Mouse (Mus musculus): ENCODE measurements around the gene Ankrd39. TPM values are rescaled to one million over a fixed set of nuclear protein-coding genes. Genes with fewer than 3 reads are reported as not detected.
"Not testable (repeated sequence)": the region's sequence is repeated elsewhere in the genome, so short reads cannot be mapped to it uniquely, and the experiment has no call there.

The Ankrd39 gene
- total RNA-seq, 2 experiments from 2014 or later: 16.0 to 18.5 TPM

DNA sequence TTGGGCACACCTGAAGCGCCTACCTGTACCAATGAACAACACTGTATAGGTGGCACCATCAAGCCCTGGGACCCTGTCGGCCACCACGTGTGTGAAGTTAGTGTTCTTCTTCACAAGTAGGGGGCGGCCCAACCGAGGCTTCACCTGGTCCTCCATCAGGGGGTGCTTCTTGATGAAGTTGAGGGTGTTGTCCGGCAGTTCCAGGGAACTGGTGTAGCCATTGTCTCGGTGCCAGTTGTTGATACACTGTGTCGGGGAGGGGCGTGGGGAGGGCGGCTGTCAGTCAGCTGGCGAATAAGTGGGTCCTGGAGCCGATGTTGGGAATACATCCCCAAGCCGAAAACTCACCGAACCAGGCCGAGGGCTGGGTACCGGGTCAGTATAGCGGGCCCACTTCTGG lies 4.7 kb upstream of the Ankrd39 start:
- DNase-seq: no peak

DNA sequence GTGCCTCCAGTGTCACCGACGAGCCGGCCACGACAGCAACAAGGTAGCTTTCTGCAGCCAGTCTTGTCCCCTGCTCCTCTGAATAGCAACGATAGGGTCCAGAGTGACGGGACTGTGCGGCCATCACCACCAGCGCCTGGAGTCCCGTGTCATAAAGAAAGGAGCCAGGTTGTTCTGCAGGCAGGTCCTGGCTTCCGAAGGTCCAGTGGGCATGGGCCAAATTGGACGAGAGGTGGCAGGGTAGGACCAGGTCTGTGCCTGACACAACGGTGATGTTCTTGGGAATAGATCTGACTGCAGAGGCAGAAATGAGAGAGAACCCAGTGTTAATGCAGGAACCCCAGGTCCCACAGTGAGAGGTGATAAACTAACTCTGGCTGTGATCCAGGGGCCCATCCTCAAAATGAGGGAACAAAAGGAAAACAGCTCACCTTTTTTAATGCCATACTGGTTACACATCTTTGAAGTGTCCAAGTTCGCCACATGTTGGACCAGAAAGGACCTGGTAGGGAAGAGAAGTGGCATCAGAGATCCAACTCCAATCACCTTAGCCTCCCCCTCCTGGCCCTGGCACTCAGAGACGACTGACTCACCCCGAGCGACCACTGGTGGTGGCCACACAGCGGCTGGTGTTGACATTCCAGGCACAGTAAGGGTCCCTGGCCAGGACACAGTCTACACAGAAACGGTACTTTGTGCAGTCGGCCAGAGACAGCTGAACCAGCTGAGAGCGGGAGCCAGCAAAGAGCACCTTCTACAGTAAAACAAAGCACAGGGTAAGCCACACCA lies 3.0 kb upstream of the Ankrd39 start:
- no peak for DNase-seq

DNA sequence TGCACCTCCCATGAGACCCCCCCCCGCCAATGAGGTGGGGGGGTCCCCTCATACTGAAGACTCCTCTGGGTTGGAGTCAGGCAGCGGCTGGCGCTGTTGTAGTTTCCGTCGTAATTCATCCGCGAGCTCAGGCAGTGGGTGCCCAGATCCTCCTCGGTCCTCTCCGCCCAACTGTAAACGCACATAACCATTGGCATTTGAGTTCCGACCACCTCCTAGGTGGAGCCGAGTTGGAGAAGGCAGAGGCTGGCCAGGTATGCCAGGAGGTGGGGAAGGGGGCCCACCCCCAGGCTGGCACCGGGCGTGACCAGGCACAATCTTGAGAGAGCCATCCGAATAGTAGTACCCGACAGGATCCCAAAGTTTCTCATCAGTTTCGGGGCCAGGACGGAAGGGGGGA lies 2.2 kb upstream of the Ankrd39 start:
- DNase-seq: no peak

DNA sequence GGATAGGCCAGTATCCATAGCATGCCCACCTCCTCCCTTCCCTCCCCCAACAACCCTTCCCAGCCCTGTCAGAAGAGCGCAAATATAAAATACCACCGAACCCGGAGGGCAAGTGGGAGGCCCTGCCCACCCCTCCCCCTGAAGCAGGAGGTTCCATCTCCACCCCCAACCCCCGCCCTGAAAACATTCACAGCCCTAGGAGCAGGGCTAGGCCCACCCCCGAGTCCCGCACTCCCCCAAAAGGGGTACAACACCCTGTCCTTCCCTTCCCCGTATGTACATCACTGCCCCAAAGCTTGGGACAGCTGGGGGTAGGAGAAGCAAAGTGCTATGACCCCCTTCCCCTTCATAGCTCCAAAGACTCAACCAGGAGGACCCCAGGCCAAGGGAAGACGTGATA lies 1.5 kb upstream of the Ankrd39 start:
- no peak for DNase-seq

DNA sequence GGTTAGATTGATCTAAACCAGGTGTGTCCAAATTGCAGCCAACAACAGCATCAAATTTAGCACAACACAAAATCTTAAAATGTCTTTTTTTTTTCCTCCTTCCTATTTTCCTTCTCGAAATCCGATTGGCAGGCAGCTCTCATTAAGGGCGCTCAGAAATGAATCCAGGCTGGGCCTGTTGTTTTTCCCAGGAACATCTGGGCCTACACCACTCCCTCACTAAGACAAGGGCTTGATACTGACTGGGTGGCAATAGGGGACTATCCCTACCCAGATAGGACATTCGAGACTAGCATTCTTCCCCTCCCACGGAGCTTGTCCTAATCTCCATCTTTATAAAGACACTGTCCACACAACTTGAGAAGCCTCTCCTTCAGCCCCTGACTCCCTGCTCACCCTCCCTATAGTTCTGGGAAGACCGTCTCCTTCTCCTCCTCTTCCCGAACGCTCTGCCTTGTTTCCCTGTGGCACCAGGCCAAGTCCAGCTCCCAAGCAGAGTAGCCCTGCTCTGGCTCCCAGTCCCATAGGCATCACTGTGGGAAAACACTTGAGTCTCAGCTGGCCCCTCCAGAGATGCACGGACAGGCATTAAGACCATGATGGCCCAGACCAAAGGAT lies 845 bp upstream of the Ankrd39 start:
- peak; percentile 73 for DNase-seq

DNA sequence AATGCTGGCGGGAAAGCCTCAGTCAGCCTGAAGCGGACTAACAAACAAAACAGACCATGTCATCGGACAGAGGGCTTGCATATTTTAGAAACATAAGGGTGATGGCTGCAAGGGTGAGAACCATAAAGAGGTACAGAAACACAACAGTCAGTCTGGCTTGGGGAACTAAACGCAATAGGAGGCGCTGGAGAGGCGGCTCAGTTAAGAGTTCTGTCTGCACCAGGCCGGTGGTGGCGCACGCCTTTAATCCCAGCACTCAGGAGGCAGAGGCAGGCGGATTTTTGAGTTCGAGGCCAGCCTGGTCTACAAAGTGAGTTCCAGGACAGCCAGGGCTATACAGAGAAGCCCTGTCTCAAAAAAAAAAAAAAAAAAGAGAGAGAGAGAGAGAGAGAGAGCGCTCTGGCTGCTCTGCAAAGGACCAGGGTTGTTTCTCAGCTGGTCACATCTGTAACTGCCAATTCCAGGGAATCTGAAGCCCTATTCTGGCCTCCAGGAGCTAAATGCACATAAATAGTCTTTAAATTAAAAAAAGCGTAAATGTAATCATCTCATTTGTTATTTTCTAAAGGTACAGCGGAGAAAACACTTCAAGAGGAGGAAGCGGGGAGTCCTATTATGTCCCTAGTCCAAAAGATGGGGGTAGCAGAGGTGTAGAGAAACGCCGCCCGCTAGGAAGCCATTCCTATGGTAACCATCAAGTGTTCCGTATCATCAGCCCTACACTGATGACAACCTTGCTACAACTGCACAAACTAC lies 1.2 kb downstream of the Ankrd39 start:
- peak; percentile 44 for DNase-seq

DNA sequence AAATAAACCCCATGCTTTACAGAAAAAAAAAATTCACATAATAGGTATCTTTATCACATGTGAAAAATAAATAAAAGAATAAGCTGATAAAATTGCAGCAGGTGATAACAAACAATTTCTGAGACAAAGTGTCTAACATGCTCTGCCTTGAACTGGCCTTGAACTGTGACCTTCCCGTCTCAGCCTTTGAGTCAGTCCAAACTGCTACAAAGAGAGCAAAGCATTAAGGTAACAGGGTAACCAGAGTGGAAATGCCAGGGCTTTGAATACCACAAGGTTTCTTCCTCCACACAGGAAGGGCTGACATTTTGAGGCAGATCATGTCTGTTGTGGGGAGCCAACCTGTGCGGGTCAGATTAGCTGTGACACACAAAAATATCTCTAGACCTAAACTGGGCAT lies 1.9 kb downstream of the Ankrd39 start:
- DNase-seq: no peak

DNA sequence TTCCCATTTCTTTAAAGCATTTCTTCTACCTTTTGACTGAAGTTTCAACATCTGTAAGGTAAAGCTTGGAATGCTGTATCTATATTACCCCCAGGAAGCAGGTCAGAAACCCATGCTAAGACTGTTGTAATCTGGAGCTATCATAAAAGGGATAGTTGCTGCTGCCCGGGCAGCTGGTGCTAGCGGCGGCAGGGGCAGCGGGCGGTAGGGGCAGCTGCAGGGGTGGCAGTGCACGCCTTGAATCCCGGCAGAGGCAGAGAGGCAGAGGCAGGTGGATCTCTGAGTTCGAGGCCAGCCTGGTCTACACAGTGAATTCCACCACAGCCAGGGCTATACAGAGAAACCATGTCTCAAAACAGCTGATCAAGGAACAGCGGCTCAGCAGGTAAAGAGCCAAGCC lies 4.3 kb downstream of the Ankrd39 start:
- no peak for DNase-seq

DNA sequence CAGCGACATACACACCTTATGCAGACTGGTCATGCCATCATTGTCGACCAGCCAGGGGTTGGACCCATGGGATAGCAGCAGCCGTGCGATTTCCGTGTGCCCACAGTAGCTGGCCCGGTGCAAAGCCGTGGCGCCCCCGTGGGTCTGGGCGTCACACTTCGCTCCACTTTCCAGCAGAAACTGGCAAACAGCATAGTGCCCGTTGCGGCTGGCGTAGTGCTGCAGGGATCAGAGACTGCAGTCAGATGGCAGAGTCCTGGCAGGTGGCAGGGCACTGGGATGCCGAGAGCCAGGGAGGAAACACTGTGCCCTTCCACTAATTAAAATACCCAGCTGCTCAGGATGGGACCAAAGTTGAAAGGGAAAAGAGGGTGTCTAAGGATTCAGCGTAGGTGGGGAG lies 5.4 kb downstream of the Ankrd39 start:
- no peak for DNase-seq

DNA sequence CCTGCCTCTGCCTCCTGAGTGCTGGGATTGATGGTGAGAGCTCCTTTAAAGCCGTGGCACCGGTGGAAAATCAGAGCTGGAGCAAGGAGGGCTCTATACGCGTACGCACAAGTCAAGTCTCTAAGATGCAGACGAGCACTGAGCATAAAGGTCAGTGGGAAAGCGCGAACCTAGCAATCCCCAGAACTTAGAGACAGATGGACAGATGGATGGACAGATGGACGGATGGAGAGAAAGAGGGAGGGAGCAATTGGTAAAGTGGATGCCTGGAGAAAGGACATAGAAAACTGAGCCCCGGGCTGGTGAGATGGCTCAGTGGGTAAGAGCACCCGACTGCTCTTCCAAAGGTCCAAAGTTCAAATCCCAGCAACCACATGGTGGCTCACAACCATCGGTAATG lies 6.4 kb downstream of the Ankrd39 start:
- DNase-seq: no peak

DNA sequence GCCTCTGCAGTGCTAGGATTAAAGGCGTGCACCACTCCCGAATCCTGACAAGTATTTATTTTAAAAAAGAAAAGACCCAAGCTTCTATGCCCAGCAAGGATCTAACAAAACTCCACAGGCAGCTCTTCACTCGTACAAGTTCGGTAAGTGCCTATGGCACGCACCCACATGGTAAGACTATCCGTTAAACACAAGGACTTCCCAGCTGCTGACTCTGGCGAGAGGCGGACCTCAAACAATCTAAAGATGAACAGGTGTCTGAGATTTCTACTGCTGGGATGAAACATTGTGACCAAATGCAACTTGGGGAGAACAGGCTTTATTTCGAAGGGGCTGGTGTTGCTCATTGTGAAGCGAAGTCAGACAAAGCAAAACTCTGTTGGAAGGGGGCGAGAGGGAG lies 7.1 kb downstream of the Ankrd39 start:
- DNase-seq: no peak

DNA sequence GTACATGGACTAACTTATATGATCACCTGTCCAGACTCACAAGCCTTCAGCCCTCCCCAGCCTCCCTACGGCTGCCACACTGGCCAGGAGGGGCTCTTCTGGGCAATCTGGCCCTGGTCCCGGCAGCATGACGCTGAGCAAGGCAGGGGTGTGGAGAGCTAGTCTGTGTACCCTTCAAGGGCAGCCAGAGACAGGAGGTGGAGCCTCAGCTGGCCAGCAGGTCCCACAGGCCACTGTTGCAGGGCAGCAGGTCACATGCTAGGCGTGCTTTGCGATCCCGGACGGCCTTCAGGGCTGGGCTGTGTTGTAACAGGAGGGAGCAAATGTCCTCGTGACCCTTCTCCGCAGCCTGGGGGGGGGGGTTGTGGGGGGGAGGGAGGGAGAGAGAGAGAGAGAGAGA lies 8.1 kb downstream of the Ankrd39 start, which contains the start of gene Gm42417:
Gene Gm42417 (minus strand): TSS at position 244 of the 400 bp plus-strand sequence.
- DNase-seq: peak; percentile 88

DNA sequence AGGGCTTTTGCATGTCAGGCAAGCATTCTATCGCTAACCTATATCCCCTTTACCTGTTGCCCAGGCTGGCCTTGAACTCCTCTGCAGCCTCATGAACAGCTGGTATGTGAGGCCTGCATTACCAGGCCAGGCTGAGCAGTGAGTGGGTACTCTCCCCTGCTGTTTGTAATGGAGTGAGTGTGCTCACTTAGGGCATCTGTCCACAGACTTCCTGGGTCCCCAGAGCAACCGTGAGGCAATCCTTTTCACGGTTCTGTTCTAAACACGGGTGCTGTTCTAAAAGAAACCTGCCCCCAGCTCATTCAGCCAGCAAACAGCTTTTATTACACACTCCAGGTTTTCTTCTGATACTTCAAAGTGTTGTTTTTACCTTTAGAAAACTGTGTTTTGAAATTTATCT lies 8.5 kb downstream of the Ankrd39 start:
- no peak for DNase-seq

DNA sequence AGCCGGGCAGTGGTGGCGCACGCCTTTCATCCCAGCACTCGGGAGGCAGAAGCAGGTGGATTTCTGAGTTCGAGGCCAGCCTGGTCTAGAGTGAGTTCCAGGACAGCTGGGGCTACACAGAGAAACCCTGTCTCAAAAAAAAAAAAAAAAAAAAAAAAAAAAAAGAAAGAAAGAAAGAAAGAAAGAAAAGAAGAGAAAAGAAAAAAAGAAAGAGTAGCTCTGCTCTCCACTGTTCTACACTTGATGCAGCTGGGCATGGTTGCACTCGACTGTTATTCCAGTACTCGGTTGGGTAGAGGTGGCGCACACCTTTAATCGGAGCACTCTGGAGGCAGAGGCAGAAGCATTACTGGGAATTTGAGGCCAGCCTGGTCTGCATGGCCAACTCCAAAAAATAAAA lies 10.5 kb downstream of the Ankrd39 start, which contains the start of gene Ankrd23:
Gene Ankrd23 (minus strand): TSS at position 101 of the 400 bp plus-strand sequence.
- not testable (repeated sequence) for DNase-seq

DNA sequence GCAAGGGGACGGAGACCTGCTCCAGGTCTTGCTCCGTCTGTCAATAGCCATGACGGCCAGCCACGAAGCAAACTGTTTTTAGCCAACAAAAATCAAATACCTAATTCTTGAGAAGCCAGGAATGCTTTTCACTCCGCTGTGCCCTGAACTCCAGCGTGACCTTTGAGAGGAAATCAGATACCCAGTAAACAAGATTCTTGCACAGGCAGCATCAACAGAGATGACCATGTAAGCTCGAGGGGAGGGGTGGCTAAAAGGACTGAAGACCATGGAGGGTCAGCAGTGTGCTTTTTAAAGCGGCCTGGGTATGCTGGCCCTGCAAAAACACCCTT lies 10.9 kb downstream of the Ankrd39 start:
- DNase-seq: no peak

DNA sequence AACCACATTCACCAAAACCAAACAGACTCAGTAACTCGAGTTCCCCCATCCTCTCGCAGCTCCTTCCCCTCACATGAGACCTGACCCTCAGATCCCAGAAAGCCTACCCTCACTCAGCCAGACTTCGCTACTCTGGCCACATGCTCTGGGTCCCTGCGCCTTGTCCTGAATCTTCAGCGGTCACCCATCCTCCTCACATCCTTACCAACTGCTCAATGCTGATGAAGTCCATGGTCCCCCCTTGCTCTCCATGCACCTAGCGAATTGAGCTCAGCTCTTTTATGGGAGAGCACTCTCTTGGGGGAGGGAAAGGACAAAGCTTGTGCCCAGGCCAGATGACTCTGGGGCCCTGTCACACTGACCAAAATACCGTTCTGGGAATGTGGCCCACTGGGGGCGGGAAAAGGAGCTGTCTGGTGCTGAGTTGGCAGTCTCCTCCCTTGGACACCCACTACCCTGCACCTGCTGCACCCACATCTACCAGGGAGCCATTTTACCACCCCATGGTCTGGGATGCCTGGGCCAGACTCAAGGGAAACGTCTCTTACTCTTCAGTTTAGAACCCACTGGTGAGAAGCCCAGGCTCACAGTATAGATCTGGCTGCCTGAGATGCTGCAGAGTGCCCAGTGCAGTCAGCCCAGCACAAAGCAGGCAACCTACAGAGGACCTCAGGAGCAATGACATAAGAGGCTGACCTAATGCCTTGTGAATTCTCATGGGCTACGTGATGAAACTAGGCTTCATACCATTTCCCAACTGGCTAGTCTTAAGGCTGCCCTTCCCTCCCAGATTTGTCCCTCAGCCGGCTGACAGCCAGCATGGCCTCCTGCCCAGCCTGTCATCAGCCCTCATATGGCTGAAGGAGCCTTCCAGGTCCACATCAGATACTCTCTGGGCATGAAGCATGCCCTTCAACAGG lies 11.5 kb downstream of the Ankrd39 start:
- peak; percentile 84 for DNase-seq

DNA sequence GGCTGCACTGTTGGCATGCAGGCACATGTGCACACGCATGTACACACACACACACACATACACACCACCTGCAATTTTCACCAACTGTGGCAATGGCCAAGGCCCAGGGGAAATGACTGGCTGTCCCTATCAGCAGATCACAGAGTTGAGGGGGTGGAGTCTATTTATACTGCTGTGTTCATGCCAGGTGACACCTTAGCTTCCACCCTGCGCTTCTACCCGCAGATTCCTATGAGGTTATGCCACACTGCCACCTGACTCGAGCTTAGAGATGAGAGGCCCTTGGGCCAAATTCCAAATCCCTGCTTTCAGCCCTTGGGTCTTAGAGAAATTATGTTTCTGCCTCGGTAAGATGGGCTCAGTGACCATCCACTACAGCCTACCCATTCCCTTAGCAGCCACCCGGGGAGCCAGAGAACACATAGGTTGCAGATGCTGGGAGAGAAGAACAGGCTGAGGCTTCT lies 12.6 kb downstream of the Ankrd39 start:
- peak; percentile 61 for DNase-seq

DNA sequence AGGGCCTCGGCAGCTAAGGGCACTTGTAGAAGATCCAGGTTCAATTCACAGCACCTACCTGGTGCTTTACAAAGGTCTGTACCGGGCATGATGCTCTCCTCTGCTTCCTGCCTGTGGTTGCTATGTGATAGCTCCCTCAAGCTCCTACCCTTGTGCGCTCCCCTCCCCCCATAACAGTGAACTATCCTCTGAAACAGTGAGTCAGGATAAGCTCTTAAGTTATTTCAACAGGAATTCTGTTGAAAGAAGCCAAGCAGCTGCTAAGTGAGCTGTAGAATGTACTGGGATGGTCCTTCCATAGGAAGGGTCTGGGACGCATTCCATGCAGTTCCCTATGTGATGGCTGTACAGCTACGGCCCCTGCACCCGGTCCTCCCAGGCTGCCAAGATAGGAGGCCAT lies 13.7 kb downstream of the Ankrd39 start:
- DNase-seq: no peak

DNA sequence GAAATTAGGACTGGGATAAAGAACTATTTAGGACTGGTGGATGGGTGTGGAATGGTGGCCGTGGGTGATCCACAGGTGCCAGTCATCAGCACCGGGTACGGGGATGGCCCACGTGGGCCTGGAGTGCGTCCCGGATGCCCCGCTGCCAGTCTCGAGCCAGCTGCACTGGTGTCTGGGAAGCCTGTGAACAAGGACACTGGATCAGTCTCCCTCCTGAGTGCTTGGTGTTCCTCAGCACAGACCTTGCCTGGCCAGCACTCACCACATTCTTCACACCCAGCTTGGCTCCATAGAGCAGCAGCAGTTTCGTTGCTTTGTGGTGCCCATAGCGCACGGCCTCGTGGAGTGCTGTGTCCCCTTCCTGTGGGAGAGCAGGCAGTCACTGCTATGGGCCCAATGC lies 15.8 kb downstream of the Ankrd39 start:
- DNase-seq: no peak

DNA sequence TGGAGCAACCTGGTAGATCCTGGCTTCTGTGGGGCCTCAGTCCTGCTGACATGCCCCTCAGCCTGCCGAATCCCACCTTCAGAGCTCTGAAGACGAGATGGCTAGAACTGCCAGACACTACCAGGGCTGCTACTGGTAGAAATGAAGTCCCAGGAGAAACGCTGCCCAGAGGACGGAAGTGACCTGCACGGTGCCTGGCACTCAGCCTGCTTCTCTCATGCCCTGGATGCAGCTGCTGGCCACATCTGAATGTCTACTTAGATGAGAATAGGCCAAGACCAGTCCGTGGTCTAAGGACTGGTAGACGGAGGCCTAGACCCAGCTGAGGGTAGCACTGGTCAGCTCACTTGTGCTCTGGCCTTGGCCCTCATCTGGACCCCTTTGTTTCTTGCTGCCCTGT lies 16.3 kb downstream of the Ankrd39 start:
- no peak for DNase-seq

DNA sequence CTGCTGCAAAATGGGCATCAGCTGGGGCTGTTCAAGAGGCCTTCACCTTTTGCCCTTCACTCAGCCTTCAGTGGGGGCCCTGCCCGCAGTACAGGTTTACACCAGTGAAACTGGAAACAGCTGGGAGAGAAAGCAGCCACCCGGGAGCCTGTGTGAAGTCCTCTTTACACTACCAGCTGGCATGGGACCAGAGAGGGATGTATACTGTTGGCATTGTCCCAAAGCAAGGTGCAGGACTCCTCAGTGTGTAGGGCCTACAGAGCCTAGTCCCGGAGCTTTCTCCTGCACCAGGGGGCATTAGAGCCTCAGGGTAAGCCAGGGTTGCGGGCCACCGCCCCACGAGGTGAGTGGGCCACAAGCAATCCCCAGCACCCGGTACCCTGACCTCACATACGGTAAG lies 16.8 kb downstream of the Ankrd39 start:
- no peak for DNase-seq

DNA sequence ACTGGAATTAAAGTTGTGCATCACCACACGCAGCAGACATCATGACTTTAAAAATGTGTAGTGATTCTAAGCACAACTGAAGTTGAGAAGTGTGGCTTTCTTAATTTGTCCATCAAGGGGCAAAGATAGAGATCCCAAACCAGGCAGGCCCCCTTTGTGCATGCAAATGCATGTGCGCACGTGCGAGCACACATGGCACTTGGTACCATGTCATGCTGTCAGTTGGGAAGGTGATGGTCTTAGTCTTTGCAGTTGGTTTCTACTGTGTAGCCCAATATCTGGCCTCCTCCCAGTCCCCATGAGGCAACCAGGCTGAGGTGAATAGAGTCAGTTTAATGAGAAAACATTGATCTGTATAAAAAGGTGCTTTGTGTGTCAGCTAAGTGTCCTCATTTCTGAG lies 17.4 kb downstream of the Ankrd39 start:
- DNase-seq: no peak

All from heart, postnatal 4 days (tissue).